Mouse (Mus musculus): ENCODE measurements at regions not wholly inside any gene's neighbourhood (a gene's known extent, or its start where the extent isn't known, plus 50 kb on each side); places are given as distances from the start of the nearest gene placed in this dataset.

DNA sequence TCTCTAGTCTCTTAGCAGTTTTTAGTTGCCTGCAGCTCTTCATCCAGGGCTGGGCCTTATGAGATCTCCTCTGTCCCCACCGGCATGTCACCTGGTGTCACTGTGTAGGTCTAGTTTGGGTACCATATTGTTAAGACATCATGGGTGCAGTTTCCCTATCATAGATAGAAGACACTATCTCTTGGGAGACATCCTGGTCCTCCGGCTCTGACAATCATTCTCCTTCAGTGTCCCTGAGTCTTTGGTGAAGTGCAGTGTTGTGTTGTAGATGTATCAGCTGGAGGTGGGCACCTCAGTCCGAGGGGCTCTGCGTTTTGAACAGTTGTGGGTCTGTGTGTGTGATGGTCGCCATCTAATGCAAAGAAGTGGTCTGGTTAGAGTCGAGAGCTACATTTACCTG is 58.0 kb upstream of the Synm start:
- CTCF ChIA-PET = no interaction called here

DNA sequence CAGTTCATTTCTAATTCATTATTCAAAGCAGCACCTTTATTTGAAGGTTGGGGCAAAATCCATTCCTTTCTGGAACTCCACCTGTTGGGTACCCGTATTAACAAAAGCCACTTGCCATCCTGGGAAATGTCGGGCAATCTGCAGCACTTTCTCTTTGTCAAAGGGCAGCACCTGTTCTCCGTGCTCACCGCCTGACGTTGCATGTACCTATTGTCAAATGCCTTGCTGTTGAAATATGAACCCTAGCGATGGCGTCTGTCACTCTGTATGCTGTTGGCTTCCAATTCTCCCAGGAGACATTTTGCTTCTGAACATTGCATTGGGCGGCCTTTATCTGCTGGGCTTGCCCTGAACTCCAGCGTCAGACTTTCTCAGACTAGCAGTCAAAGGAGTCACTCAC is 55.3 kb upstream of the Synm start:
- CTCF ChIA-PET = no interaction called here

Data from spleen, embryonic (tissue).